Mouse (Mus musculus): Measurements from ENCODE around the gene Tspan14.
A peak's percentile ranks its signal among the peaks of the same experiment; 100 is the strongest.

Tspan14 gene

GRCm38 (mm10) chr14:40966392-40966861 lies at the start of gene Tspan14:
TSS of gene Tspan14 (minus strand) at chr14:40966807.
- DNase-seq = no peak

- peak; percentile 56 for DNase-seq
These were observed 48.2 kb upstream of the Tspan14 start for GRCm38 (mm10) chr14:41014701-41015240.

DNA sequence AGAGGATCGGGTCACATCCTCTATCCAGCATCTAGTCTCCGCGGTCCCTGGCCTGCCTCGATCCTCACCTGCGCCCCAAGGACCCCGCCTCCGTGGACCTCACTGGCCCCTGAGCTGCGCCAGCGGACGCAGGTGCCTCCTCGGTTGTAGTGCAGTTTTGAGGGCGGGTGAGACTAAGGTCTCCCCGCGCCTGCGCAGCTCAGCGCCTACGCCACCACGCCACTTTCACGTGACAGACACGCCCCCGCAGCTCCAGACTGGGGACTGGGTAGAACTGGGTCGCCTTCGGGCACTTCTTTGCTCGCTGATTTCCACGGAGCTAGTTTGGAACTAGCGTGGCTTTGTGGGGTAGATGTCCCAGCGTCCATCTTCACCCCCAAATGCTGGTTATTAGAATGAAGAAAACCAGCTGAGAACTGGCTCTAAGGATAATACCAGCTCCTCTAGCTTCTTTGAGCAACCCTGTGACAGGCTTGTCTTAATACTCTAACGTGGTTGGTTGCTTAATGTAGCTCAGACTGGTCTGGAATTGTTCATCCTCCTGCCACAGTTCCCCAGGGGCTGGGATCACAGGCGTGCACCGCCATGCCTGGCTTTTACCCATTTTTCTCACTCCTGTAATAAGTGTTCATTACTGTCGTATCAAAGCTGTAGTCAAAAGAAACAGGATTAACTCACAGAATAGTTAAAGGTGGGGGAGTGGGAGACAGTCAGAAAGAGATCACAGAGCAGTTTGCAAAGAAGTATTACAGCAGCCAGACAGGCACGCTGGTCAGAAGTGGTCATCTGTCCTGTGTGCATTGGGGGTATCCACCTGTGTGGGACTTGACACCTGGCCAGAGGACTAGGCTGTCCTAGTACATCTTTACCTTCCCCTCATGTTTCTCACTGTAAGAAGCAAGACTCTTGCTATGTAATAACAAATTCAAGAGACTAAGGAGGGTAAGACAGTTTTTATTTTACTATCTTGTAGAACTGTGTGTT lies 47.3 kb upstream of the Tspan14 start, which contains the start of gene Fam213a:
Fam213a (minus strand) TSS at position 159 of the 984 bp plus-strand sequence.
- peak; percentile 99 for DNase-seq

DNA sequence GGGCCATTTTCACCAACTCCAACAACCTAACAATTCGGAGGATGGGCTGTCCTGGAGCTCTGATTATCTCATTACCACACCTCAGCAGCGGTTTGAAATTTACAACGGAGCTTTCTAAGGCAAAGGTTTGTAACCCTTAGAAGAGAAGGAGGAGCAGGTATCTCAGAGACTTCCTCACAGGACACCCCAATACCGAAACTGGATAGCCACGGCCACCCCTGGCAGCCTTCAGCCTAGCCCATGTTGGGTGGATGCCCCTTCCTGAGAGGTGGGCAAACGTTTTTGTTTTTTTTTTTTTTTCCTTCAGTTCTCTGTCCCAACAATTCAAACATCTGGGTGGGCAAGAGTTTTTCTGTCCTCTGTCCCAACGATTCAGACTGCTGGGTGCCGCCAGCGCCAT lies 46.5 kb upstream of the Tspan14 start:
- DNase-seq = peak; percentile 80

- peak; percentile 86 for DNase-seq
These were observed 45.3 kb upstream of the Tspan14 start for GRCm38 (mm10) chr14:41011916-41012315.

DNA sequence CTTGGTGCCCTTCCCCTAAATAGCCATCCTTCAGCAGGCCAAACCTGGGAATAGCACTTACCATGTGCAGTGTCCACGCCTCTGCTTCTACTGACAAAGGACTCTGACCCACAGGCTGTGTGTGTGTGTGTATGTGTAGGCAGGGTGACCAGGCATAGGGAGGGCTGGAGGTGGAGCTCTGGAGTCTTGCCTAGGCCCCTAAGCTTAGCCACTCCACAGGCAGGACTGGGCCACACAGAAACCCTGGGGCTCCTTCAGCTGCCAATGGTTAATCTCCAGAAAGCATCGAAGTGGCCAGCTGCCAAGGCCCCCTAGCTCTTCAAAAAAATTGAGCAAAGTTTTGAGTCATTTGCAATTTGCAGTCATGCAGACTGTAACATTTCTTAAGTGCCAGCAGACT lies 41.5 kb upstream of the Tspan14 start:
- DNase-seq = peak; percentile 89

- peak; percentile 51 for DNase-seq
These were observed 41.0 kb upstream of the Tspan14 start for GRCm38 (mm10) chr14:41007641-41008040.

DNA sequence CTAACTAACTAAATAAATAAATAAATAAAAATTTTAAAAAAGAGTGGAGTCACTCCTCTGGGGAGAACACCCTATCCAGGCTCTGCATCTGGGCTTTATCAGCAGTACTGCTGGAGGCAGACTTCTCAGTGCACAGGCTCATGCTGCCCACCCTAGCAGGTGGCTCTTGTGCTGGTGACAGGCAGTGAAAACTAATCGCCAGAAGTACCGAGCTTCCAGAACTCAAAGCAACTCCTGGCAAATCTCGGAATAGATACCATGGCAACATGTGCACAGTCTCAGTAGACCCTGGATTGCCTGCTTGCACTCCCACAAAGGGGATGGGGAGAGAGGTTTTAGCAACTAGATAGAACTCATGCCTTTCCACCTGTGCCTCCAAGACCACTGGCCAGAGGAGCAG lies 40.3 kb upstream of the Tspan14 start:
- peak; percentile 80 for DNase-seq

- DNase-seq = peak; percentile 87
These were observed 39.7 kb upstream of the Tspan14 start for GRCm38 (mm10) chr14:41006263-41006662.

DNA sequence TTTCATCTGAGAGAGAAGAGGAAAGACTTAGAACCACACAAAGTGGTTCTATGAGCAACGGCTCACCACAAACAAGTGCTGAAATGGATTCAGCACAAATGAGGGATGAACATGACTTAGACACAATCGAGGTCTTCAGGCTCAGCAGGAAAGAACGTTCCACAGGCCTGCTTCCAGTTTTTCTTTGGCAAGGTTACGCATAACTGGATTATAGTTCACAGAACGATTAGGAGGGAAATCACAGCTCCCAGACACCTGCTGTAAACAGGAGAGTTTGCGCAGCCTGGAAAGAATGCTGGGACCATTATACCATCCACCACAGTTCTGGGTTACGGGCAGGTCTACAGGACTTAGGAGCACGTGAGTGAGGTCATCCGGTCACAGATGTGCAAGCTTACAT lies 39.1 kb upstream of the Tspan14 start:
- peak; percentile 29 for DNase-seq

- peak; percentile 87 for DNase-seq
These were observed 37.9 kb upstream of the Tspan14 start for GRCm38 (mm10) chr14:41004201-41005141.

DNA sequence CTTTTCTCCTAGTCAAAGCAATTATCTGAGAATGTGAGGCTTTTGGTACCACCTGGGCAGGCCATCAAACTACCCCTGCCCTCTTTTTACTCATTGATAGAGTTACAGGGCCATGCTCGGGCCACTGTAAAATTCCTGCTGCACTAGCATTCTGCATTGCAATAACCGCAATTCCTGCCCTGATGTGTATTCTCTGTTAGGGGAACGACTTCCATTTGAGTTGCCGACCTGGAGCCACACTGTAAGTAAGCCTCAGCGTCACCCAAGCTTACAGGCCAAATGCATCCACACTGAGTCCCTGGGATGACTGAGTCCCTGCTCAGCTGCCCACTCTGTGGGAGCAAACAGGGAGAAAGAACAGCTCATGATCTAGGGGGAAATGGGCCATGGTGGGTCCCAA lies 35.0 kb upstream of the Tspan14 start:
- peak; percentile 59 for DNase-seq

DNA sequence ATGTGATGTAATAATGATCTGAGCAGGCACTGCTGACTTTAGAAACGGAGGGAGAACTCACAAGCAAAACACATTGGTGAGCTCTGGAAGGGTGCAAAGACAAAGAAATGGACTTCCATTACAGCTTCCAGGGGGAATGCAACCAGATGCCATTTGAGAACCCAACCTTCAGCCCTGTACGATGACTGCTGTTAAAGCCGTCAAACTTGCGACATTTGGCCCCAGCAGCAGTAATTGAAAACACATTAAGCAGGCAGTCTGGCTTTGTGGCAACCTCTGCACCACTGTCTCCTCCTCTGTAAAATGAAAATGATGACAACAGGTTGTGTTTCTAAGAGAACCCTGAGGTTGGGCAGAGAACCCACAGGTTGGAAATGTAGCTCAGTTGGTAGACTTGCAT lies 34.2 kb upstream of the Tspan14 start:
- DNase-seq = peak; percentile 79

GRCm38 (mm10) chr14:40999904-41000645 lies 33.5 kb upstream of the Tspan14 start:
- DNase-seq = peak; percentile 81

- DNase-seq = no peak
These were observed 29.6 kb upstream of the Tspan14 start for GRCm38 (mm10) chr14:40996171-40996570.

DNA sequence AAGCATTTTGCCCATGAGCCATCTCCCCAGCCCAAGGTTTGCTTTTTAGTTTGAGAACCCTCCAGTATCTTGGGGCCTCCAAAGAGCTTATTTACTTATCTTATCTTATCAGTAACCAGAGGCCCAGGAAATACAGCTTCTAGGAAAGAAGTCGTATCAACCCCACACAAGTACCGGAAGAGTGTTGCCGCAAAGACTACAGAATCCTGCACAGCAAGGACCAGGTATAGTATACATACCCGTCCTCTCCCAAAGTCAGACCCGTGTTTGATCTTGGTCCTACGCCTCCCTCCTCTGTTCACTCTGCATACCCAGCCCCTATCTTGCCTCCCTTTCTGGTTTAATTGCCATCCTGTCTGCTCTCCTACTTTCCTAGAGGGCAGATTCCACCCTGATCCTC lies 25.9 kb upstream of the Tspan14 start:
- no peak for DNase-seq

DNA sequence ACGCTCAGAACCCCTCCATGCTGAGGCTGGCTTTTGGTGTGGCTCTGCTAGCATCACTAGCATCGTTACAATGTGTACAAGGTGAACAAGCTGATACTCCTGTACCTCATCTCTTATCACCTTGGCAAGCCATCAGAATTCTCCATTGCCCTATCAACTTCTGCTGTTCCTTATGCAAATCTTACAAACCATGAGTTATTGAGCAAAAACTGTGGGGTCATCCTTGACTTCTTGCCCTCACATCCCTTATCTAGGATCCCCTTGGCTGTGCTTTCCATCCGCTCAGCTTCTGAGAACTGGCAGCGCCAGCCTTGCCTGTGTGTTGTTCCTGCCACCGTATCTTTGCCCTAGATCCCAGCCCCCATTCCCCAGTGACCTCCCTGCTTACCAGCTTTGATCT lies 22.2 kb upstream of the Tspan14 start:
- no peak for DNase-seq

DNA sequence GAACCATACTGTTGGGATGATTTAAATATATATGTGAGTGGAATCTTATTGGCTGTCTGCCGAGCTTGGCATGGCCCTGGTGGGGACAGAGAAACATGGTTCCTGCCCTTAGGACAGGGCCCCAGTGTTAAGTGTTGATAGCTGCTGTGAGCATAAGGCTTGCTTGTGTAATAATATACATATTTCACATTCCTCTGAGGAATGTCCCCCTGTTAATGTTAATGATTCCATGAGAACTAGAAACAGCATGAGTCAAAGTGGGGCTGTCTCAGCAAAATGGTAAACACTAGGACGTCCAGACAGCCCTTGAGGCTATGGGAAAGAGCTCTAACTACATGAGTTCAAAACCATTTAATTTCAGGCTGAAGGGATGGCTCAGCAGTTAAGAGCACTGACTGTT lies 20.6 kb upstream of the Tspan14 start:
- no peak for DNase-seq

- no peak for DNase-seq
These were observed 19.0 kb upstream of the Tspan14 start for GRCm38 (mm10) chr14:40985635-40986034.

DNA sequence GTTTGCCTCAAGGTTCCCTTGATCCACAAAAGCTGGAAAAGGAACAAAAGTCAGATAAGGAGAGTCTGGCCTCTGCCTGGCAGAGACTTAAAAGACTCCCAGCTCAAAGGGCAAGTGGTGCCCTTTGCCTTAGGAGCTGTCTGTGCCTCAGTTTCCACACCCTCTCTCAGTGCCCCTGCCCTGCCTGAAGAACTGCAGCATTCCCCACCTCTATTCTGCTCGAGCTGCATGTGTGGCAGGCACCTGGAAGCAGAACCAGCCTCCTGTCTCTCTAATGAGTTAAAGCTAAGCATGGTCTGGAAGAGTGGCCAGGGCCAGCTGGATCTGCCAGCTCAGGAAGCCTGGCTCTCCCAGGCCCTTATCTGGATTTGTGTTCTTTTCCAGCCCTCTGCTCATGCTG lies 13.1 kb upstream of the Tspan14 start:
- DNase-seq = peak; percentile 87

- DNase-seq = peak; percentile 93
These were observed 12.4 kb upstream of the Tspan14 start for GRCm38 (mm10) chr14:40979002-40979401.

GRCm38 (mm10) chr14:40975127-40975721 lies 8.6 kb upstream of the Tspan14 start:
- DNase-seq = peak; percentile 95
